Comparison of ENCODE assay signal across 9 mouse cellular contexts in genomic region chr3:55587972-55588946, GRCm38 (mm10).
DNase-seq lines count a peak whose midpoint lies in the region; ATAC-seq and TF ChIP-seq lines count a peak whose summit lies in the region.
"Had no signal": no experiment of that assay in that cellular context is flagged by ENCODE, and none has a peak within 500 bp of the region (broad histone marks: within the 10 kb centered on the region; RNA-seq: fewer than 3 reads in every experiment).

No protein-coding gene starts in this region.

- H3K9ac ChIP-seq in lung, embryonic 15.5 days: no peak overlapping the region
- H3K9ac ChIP-seq in forebrain, embryonic 16.5 days (replicated peaks; ENCODE audit: low read depth, low read length): no peak overlapping the region
- H3K9ac ChIP-seq in midbrain, embryonic 16.5 days (ENCODE audit: low read depth, low read length): peak overlapping the region; percentile 34; the same call in 1 of the 2 replicates

- no peak overlapping the region for H3K4me3 ChIP-seq in lung, embryonic 15.5 days
- H3K4me3 ChIP-seq in lung, adult 2 months (replicated peaks; ENCODE audit: extremely low read depth, low read depth, low read length): no peak overlapping the region
- no peak overlapping the region for H3K4me3 ChIP-seq in forebrain, embryonic 16.5 days (replicated peaks; ENCODE audit: low read length)
- H3K4me3 ChIP-seq in midbrain, embryonic 16.5 days (ENCODE audit: low read depth, low read length): no peak overlapping the region

- 16% methylated on average over 12 of the region's 12 CpGs for WGBS in lung, embryonic 15.5 days
- 32% methylated on average over 12 of the region's 12 CpGs for WGBS in lung, adult 2 months
- 10% methylated on average over 12 of the region's 12 CpGs for WGBS in forebrain, embryonic 16.5 days
- WGBS in midbrain, embryonic 16.5 days: 8% methylated on average over 12 of the region's 12 CpGs

- no peaks in the 10 kb centered on the region for H3K36me3 ChIP-seq in lung, embryonic 15.5 days
- no peaks in the 10 kb centered on the region for H3K36me3 ChIP-seq in forebrain, embryonic 16.5 days (ENCODE audit: control insufficient read depth, insufficient read depth)
- H3K36me3 ChIP-seq in midbrain, embryonic 16.5 days (ENCODE audit: control insufficient read depth, insufficient read depth, low read length): no peaks in the 10 kb centered on the region

- no peak for DNase-seq in lung, adult 2 months
- DNase-seq in kidney, adult 11 months: peak; percentile 57

- no peak overlapping the region for H3K4me2 ChIP-seq in lung, embryonic 15.5 days
- no peak overlapping the region for H3K4me2 ChIP-seq in forebrain, embryonic 16.5 days (ENCODE audit: low read length)
- H3K4me2 ChIP-seq in midbrain, embryonic 16.5 days (ENCODE audit: low read length): peak overlapping the region; percentile 17; the same call in 1 of the 2 replicates

- TF ChIP-seq POLR2A in lung, adult 2 months (IDR thresholded peaks at IDR 0.05; ENCODE audit: borderline replicate concordance, extremely low read depth, low read depth, low read length): no peak

- peaks cover 10% of the 10 kb centered on the region for H3K4me1 ChIP-seq in lung, embryonic 15.5 days
- H3K4me1 ChIP-seq in lung, adult 2 months (ENCODE audit: control insufficient read depth, insufficient read depth, low read length): no peaks in the 10 kb centered on the region
- H3K4me1 ChIP-seq in forebrain, embryonic 16.5 days (replicated peaks; ENCODE audit: control insufficient read depth, insufficient read depth, low read length): peaks cover 13% of the 10 kb centered on the region
- H3K4me1 ChIP-seq in midbrain, embryonic 16.5 days (ENCODE audit: control insufficient read depth, insufficient read depth, low read length): peaks cover 17% of the 10 kb centered on the region

- H3K27me3 ChIP-seq in lung, embryonic 15.5 days: no peaks in the 10 kb centered on the region
- H3K27me3 ChIP-seq in forebrain, embryonic 16.5 days (replicated peaks; ENCODE audit: control insufficient read depth, insufficient read depth, low read length): no peaks in the 10 kb centered on the region
- no peaks in the 10 kb centered on the region for H3K27me3 ChIP-seq in midbrain, embryonic 16.5 days (ENCODE audit: control insufficient read depth, insufficient read depth, low read depth, low read length)
- H3K27me3 ChIP-seq: CH12.LX had no signal

- peak; percentile 31; the same call in 1 of the 2 replicates for ATAC-seq in lung, embryonic 15.5 days (ENCODE audit: borderline replicate concordance, extremely low read depth, low FRiP score, low TSS enrichment)
- peak; percentile 70 for ATAC-seq in forebrain, embryonic 16.5 days
- peak; percentile 78 for ATAC-seq in midbrain, embryonic 16.5 days
- no peak for ATAC-seq in CD4-positive, CD25-positive, alpha-beta regulatory T cell, adult 4 months
- no peak for ATAC-seq in granulocyte monocyte progenitor cell, adult 5-6 weeks (replicated peaks; ENCODE audit: poor library complexity, severe bottlenecking)
- no peak for ATAC-seq in erythroblast, adult 5-6 weeks (replicated peaks; ENCODE audit: low FRiP score, poor library complexity, severe bottlenecking)

- no peak for TF ChIP-seq CTCF in lung, adult 2 months (IDR thresholded peaks at IDR 0.05; ENCODE audit: insufficient read depth, low read length)

- no peak overlapping the region for H3K27ac ChIP-seq in lung, embryonic 15.5 days
- H3K27ac ChIP-seq in forebrain, embryonic 16.5 days (ENCODE audit: low read length): no peak overlapping the region
- H3K27ac ChIP-seq in midbrain, embryonic 16.5 days (ENCODE audit: low read length): peak overlapping the region; percentile 66

- H3K9me3 ChIP-seq in lung, embryonic 15.5 days: no peaks in the 10 kb centered on the region
- H3K9me3 ChIP-seq in forebrain, embryonic 16.5 days (ENCODE audit: control insufficient read depth, low read length): no peaks in the 10 kb centered on the region
- no peaks in the 10 kb centered on the region for H3K9me3 ChIP-seq in midbrain, embryonic 16.5 days (replicated peaks; ENCODE audit: control insufficient read depth, low read length, poor library complexity, severe bottlenecking)

Comparison
In these comparisons a context has a peak if more than half of its experiments do, and no peak if none do; other contexts are left out.
1. ATAC-seq: peak in lung, embryonic 15.5 days (single experiment), forebrain, embryonic 16.5 days (single experiment) and midbrain, embryonic 16.5 days (single experiment); none in CD4-positive, CD25-positive, alpha-beta regulatory T cell, adult 4 months (single experiment), granulocyte monocyte progenitor cell, adult 5-6 weeks (single experiment) and erythroblast, adult 5-6 weeks (single experiment).